Mouse (Mus musculus) lung, adult 2 months (tissue): Measurements from ENCODE around the gene Cnih2. TPM values are rescaled to one million over a fixed set of nuclear protein-coding genes. Genes with fewer than 3 reads are reported as not detected.
A peak's percentile ranks its signal among the peaks of the same experiment; 100 is the strongest.

Source experiments
- DNase-seq: peaks from one replicate; pipeline ENCODE4 v3.0.0; 2022
- H3K4me1 ChIP-seq: fragments of 200-500 bp; 2 replicates; pipeline ENCODE4 v1.6.1; 2011; ENCODE audit warnings: low read length; ENCODE audit not compliant: control insufficient read depth, insufficient read depth
- H3K4me3 ChIP-seq: fragments of 200-500 bp; replicated peaks from 2 replicates; pipeline ENCODE3; 2011; ENCODE audit warnings: low read depth, mild to moderate bottlenecking, control low read depth, low read length; ENCODE audit errors: extremely low read depth
- CTCF ChIP-seq: fragments of 200-500 bp; IDR thresholded peaks from 2 replicates; pipeline ENCODE4 v1.5.1; 2011; ENCODE audit warnings: mild to moderate bottlenecking, low read length, control low read depth; ENCODE audit not compliant: insufficient read depth
- POLR2A ChIP-seq: fragments of 200-500 bp; IDR thresholded peaks from 2 replicates; pipeline ENCODE4 v1.6.1; 2011; ENCODE audit warnings: low read depth, mild to moderate bottlenecking, control low read depth, low read length, borderline replicate concordance; ENCODE audit errors: extremely low read depth
- WGBS: fragments of 180-500 bp; shearing (Covaris S2); methylation state at CpG from one replicate; pipeline ENCODE4 v1.1.7; 2018; 5-methylcytosine and 5-hydroxymethylcytosine counted together
- polyA plus RNA-seq: library from polyadenylated mRNA; depleted of rRNA; stranded (reverse); fragments of >200 nt; gene quantifications from 2 replicates; pipeline ENCODE4 v1.2.3, GENCODE M21; 2012; rRNA removed

Cnih2 gene
- polyA plus RNA-seq, 1 experiment = 1.2 TPM

DNA sequence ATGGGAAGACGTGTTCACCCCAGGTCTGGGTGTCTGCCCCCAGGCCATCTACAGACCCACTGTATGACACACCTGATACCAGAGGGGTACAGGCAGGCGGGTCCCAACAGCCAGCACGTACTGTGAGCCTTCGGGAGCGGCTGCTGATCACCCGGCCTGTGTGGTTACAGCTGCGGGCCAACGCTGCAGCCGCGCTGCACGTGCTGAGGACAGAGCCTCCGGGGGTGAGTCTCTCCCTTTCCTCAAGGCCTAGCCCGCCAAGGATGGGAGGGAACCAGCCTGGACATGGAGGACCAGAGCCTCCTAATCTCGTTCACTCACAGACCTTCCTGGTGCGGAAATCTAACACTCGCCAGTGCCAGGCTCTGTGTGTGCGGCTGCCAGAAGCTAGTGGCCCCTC, 47.3 kb downstream of the Cnih2 start:
- peak; percentile 39 for DNase-seq
- Histone ChIP-seq H3K4me3 (peak overlapping the region; percentile 39), H3K4me1 (peaks cover 3% of the 10 kb centered on the region; the same call in 1 of the 2 replicates)
- WGBS = 10% methylated on average over 17 of the region's 17 CpGs
- TF ChIP-seq POLR2A (no peak), CTCF (no peak)

GRCm38 (mm10) chr19:5050047-5050905, 48.0 kb downstream of the Cnih2 start, which contains the start of gene Rin1:
Rin1 (plus strand) TSS chr19:5050481.
- Histone ChIP-seq H3K4me3 (peak within 1 kb of the TSS; percentile 50), H3K4me1 (peaks cover 3% of the 10 kb centered on the region; the same call in 1 of the 2 replicates)
- DNase-seq = peak; percentile 62
- WGBS = 19% methylated on average over 14 of the region's 14 CpGs
- TF ChIP-seq POLR2A (0 out of 2 replicates have a peak, but pooled peaks have one; percentile 34), CTCF (0 out of 2 replicates have a peak, but pooled peaks have one; percentile 6)

GRCm38 (mm10) chr19:5049325-5049724, 49.0 kb downstream of the Cnih2 start:
- TF ChIP-seq POLR2A = no peak
- TF ChIP-seq CTCF = no peak
- H3K4me3 ChIP-seq = no peak overlapping the region
- WGBS = 90% methylated on average over 6 of the region's 6 CpGs
- DNase-seq = no peak
- peaks cover 3% of the 10 kb centered on the region; the same call in 1 of the 2 replicates for H3K4me1 ChIP-seq

- H3K4me1 ChIP-seq = peaks cover 3% of the 10 kb centered on the region; the same call in 1 of the 2 replicates
- WGBS = 85% methylated on average over 14 of the region's 14 CpGs
- no peak overlapping the region for H3K4me3 ChIP-seq
- DNase-seq = no peak
- TF ChIP-seq CTCF = no peak
- no peak for TF ChIP-seq POLR2A
Measured at GRCm38 (mm10) chr19:5048138-5049056, 49.9 kb downstream of the Cnih2 start.

- Histone ChIP-seq H3K4me1 (peaks cover 6% of the 10 kb centered on the region), H3K4me3 (no peak overlapping the region)
- WGBS = 67% methylated on average over 4 of the region's 4 CpGs
- TF ChIP-seq CTCF (no peak), POLR2A (no peak)
- DNase-seq = no peak
Measured at GRCm38 (mm10) chr19:5045531-5045930, 52.8 kb downstream of the Cnih2 start.

Other genes starting within 250 kb of the Cnih2 start
- gene Ctsf, start 243.4 kb downstream of the Cnih2 start, polyA plus RNA-seq = 48.7 and 76.1 TPM in 2 replicates
- 0.44 and 22.2 TPM in 2 replicates for gene Actn3, start 220.6 kb downstream of the Cnih2 start, polyA plus RNA-seq
- 22.3 and 23.6 TPM in 2 replicates for gene Zdhhc24, start 219.9 kb downstream of the Cnih2 start, polyA plus RNA-seq
- gene Bbs1, start 191.9 kb downstream of the Cnih2 start, polyA plus RNA-seq = 7.5 and 9.0 TPM in 2 replicates
- gene Dpp3, start 170.2 kb downstream of the Cnih2 start, polyA plus RNA-seq = 70.3 and 89.2 TPM in 2 replicates
- gene Peli3, start 155.4 kb downstream of the Cnih2 start, polyA plus RNA-seq = 5.5 and 5.8 TPM in 2 replicates
- 19.5 and 20.5 TPM in 2 replicates for gene Mrpl11, start 136.4 kb downstream of the Cnih2 start, polyA plus RNA-seq
- 0.54 and 0.93 TPM in 2 replicates for gene Npas4, start 108.2 kb downstream of the Cnih2 start, polyA plus RNA-seq
- 4.3 and 5.9 TPM in 2 replicates for gene Slc29a2, start 74.7 kb downstream of the Cnih2 start, polyA plus RNA-seq
- gene B4gat1, start 59.7 kb downstream of the Cnih2 start, polyA plus RNA-seq = 38.0 and 38.7 TPM in 2 replicates
- 0.58 and 0.78 TPM in 2 replicates for gene AC124502.3, start 59.6 kb downstream of the Cnih2 start, polyA plus RNA-seq
- 36.3 and 40.4 TPM in 2 replicates for gene Brms1, start 57.2 kb downstream of the Cnih2 start, polyA plus RNA-seq
- 10.2 and 10.4 TPM in 2 replicates for gene Rin1, start 48.0 kb downstream of the Cnih2 start, polyA plus RNA-seq
- gene Cd248, start 30.4 kb downstream of the Cnih2 start, polyA plus RNA-seq = 20.9 and 22.6 TPM in 2 replicates
- 10.7 and 11.8 TPM in 2 replicates for gene Tmem151a, start 13.0 kb downstream of the Cnih2 start, polyA plus RNA-seq
- gene Yif1a, start 10.0 kb downstream of the Cnih2 start, polyA plus RNA-seq = 154 and 165 TPM in 2 replicates
- gene Rab1b, start 8.6 kb upstream of the Cnih2 start, polyA plus RNA-seq = 213 and 232 TPM in 2 replicates
- 35.5 and 47.3 TPM in 2 replicates for gene Klc2, start 20.0 kb upstream of the Cnih2 start, polyA plus RNA-seq
- gene Pacs1, start 174.6 kb upstream of the Cnih2 start, polyA plus RNA-seq = 37.2 and 40.6 TPM in 2 replicates
- 121 and 132 TPM in 2 replicates for gene Sf3b2, start 196.9 kb upstream of the Cnih2 start, polyA plus RNA-seq
- gene Gal3st3, start 199.8 kb upstream of the Cnih2 start, polyA plus RNA-seq = 1.9 and 2.3 TPM in 2 replicates
- gene Catsper1, start 237.2 kb upstream of the Cnih2 start, polyA plus RNA-seq = not detected in 2 replicates